29 mouse cellular contexts compared by ENCODE assay signal in genomic region chr5:114299883-114300610, GRCm38 (mm10). TPM values are rescaled to one million over a fixed set of nuclear protein-coding genes. Genes with fewer than 3 reads are reported as not detected.
DNase-seq lines count a peak whose midpoint lies in the region; ATAC-seq lines count a peak whose summit lies in the region.
"Had no signal": no experiment of that assay in that cellular context is flagged by ENCODE, and none has a peak within 500 bp of the region (broad histone marks: within the 10 kb centered on the region; RNA-seq: fewer than 3 reads in every experiment).

No protein-coding gene starts in this region.

- H3K9ac ChIP-seq in forebrain, embryonic 11.5 days (ENCODE audit: low read length): no peak overlapping the region
- H3K9ac ChIP-seq in forebrain, embryonic 15.5 days (replicated peaks): no peak overlapping the region
- no peak overlapping the region for H3K9ac ChIP-seq in hindbrain, embryonic 15.5 days
- H3K9ac ChIP-seq in hindbrain, embryonic 16.5 days (ENCODE audit: low read depth, low read length): no peak overlapping the region
- no peak overlapping the region for H3K9ac ChIP-seq in neural tube, embryonic 13.5 days
- H3K9ac ChIP-seq: heart, embryonic 13.5 days; limb, embryonic 15.5 days; liver, embryonic 13.5 days had no signal

- no peaks in the 10 kb centered on the region for H3K36me3 ChIP-seq in forebrain, embryonic 11.5 days (ENCODE audit: control insufficient read depth, insufficient read depth, low read length)
- H3K36me3 ChIP-seq in forebrain, embryonic 15.5 days: no peaks in the 10 kb centered on the region
- H3K36me3 ChIP-seq in hindbrain, embryonic 15.5 days: no peaks in the 10 kb centered on the region
- H3K36me3 ChIP-seq in hindbrain, embryonic 16.5 days (ENCODE audit: control insufficient read depth, insufficient read depth, low read length): no peaks in the 10 kb centered on the region
- no peaks in the 10 kb centered on the region for H3K36me3 ChIP-seq in neural tube, embryonic 13.5 days
- H3K36me3 ChIP-seq: heart, embryonic 13.5 days; limb, embryonic 10.5 days; limb, embryonic 15.5 days; liver, embryonic 13.5 days had no signal

- H3K4me2 ChIP-seq in forebrain, embryonic 11.5 days (ENCODE audit: low read depth, low read length, severe bottlenecking): peak overlapping the region; percentile 21; the same call in 1 of the 2 replicates
- H3K4me2 ChIP-seq in forebrain, embryonic 15.5 days (replicated peaks): no peak overlapping the region
- H3K4me2 ChIP-seq in hindbrain, embryonic 15.5 days: 0 out of 2 replicates have a peak overlapping the region, but pooled peaks have one; percentile 10
- no peak overlapping the region for H3K4me2 ChIP-seq in hindbrain, embryonic 16.5 days (ENCODE audit: low read length)
- H3K4me2 ChIP-seq in neural tube, embryonic 13.5 days: peak overlapping the region; percentile 22
- H3K4me2 ChIP-seq: heart, embryonic 13.5 days; limb, embryonic 15.5 days; liver, embryonic 13.5 days had no signal

- peaks cover 8% of the 10 kb centered on the region; the same call in 1 of the 2 replicates for H3K4me1 ChIP-seq in forebrain, embryonic 11.5 days (replicated peaks; ENCODE audit: control insufficient read depth, insufficient read depth, low read length)
- peaks cover 35% of the 10 kb centered on the region for H3K4me1 ChIP-seq in forebrain, embryonic 15.5 days
- H3K4me1 ChIP-seq in hindbrain, embryonic 15.5 days (replicated peaks): peaks cover 29% of the 10 kb centered on the region
- H3K4me1 ChIP-seq in hindbrain, embryonic 16.5 days (ENCODE audit: control insufficient read depth, insufficient read depth, low read depth, low read length): peaks cover 11% of the 10 kb centered on the region
- peaks cover 39% of the 10 kb centered on the region for H3K4me1 ChIP-seq in neural tube, embryonic 13.5 days (replicated peaks)

- WGBS in forebrain, embryonic 11.5 days: 58% methylated on average over 24 of the region's 24 CpGs
- 46% methylated on average over 24 of the region's 24 CpGs for WGBS in forebrain, embryonic 15.5 days
- 42% methylated on average over 24 of the region's 24 CpGs for WGBS in hindbrain, embryonic 15.5 days
- 52% methylated on average over 24 of the region's 24 CpGs for WGBS in hindbrain, embryonic 16.5 days
- WGBS in neural tube, embryonic 13.5 days: 44% methylated on average over 24 of the region's 24 CpGs

- H3K27ac ChIP-seq in forebrain, embryonic 11.5 days (ENCODE audit: low read depth, low read length): no peak overlapping the region
- H3K27ac ChIP-seq in forebrain, embryonic 15.5 days (replicated peaks): no peak overlapping the region
- H3K27ac ChIP-seq in hindbrain, embryonic 15.5 days (replicated peaks): no peak overlapping the region
- no peak overlapping the region for H3K27ac ChIP-seq in hindbrain, embryonic 16.5 days (ENCODE audit: low read depth, low read length)
- H3K27ac ChIP-seq in neural tube, embryonic 13.5 days (replicated peaks): no peak overlapping the region
- H3K27ac ChIP-seq: heart, embryonic 13.5 days; limb, embryonic 15.5 days; liver, embryonic 13.5 days had no signal

- peaks cover 9% of the 10 kb centered on the region for H3K27me3 ChIP-seq in forebrain, embryonic 11.5 days (ENCODE audit: control insufficient read depth, insufficient read depth, low read length)
- H3K27me3 ChIP-seq in forebrain, embryonic 15.5 days: peaks cover 10% of the 10 kb centered on the region; the same call in 1 of the 2 replicates
- H3K27me3 ChIP-seq in hindbrain, embryonic 15.5 days: peaks cover 32% of the 10 kb centered on the region
- peaks cover 16% of the 10 kb centered on the region for H3K27me3 ChIP-seq in hindbrain, embryonic 16.5 days (replicated peaks; ENCODE audit: control insufficient read depth, insufficient read depth, low read length)
- H3K27me3 ChIP-seq in neural tube, embryonic 13.5 days: peaks cover 83% of the 10 kb centered on the region
- H3K27me3 ChIP-seq: limb, embryonic 15.5 days had no signal

- no peak for ATAC-seq in forebrain, embryonic 11.5 days (replicated peaks; ENCODE audit: low FRiP score)
- ATAC-seq in forebrain, embryonic 15.5 days (replicated peaks): no peak
- no peak for ATAC-seq in hindbrain, embryonic 15.5 days (ENCODE audit: low FRiP score, low read depth)
- no peak for ATAC-seq in hindbrain, embryonic 16.5 days
- no peak for ATAC-seq in neural tube, embryonic 13.5 days (ENCODE audit: low read depth)
- ATAC-seq: CD4-positive, CD25-positive, alpha-beta regulatory T cell, adult 4 months; inflammation-experienced regulatory T-cells, adult 6 months; lung, postnatal 0 days had no signal

- DNase-seq in forebrain, embryonic 11.5 days (ENCODE audit: low spot score): no peak
- DNase-seq in neural tube, embryonic 10.5 days (ENCODE audit: extremely low spot score, low spot score): no peak
- no peak for DNase-seq in urinary bladder, adult 18-20 months (ENCODE audit: low spot score in 2 of 2)
- DNase-seq: adrenal gland, postnatal 14 days; cerebellum, adult 11 months; cerebellum, adult 9-10 months; cerebellum, postnatal 36 days; gastrocnemius, postnatal 10 days; heart, postnatal 10 days; kidney, adult 11 months; kidney, postnatal 14 days; layer of hippocampus, adult 9-11 months; liver, embryonic 13.5 days; lung, adult 18-20 months; lung, postnatal 4 days; thymus, adult 2 months; thymus, postnatal 36 days had no signal

- no peak overlapping the region for H3K4me3 ChIP-seq in forebrain, embryonic 11.5 days (ENCODE audit: low read depth, low read length)
- H3K4me3 ChIP-seq in forebrain, embryonic 15.5 days: no peak overlapping the region
- H3K4me3 ChIP-seq in hindbrain, embryonic 15.5 days: no peak overlapping the region
- no peak overlapping the region for H3K4me3 ChIP-seq in hindbrain, embryonic 16.5 days (ENCODE audit: low read length)
- no peak overlapping the region for H3K4me3 ChIP-seq in neural tube, embryonic 13.5 days
- H3K4me3 ChIP-seq: heart, embryonic 13.5 days; limb, embryonic 10.5 days; limb, embryonic 15.5 days; liver, embryonic 13.5 days; megakaryocyte, embryonic 14.5 days had no signal

- no peaks in the 10 kb centered on the region for H3K9me3 ChIP-seq in forebrain, embryonic 11.5 days (ENCODE audit: control insufficient read depth, low read length)
- no peaks in the 10 kb centered on the region for H3K9me3 ChIP-seq in forebrain, embryonic 15.5 days
- no peaks in the 10 kb centered on the region for H3K9me3 ChIP-seq in hindbrain, embryonic 15.5 days
- H3K9me3 ChIP-seq in hindbrain, embryonic 16.5 days (ENCODE audit: control insufficient read depth, low read length): no peaks in the 10 kb centered on the region
- no peaks in the 10 kb centered on the region for H3K9me3 ChIP-seq in neural tube, embryonic 13.5 days
- H3K9me3 ChIP-seq: heart, embryonic 13.5 days; limb, embryonic 10.5 days; limb, embryonic 15.5 days; liver, embryonic 13.5 days; megakaryocyte, embryonic 14.5 days had no signal

RNA-seq across cellular contexts. Expression of gene Myo1h, which starts 11.1 kb away (rescaled TPM):
- polyA plus RNA-seq in forebrain, embryonic 11.5 days (2014; fragmentation: Nextera tagmentation; extraction: Ambion mirVana): 0.91 and 0.97 TPM in 2 replicates
- 0.57 and 0.80 TPM in 2 replicates for polyA plus RNA-seq in forebrain, embryonic 15.5 days (2015; fragmentation: Nextera tagmentation; extraction: Ambion mirVana)
- polyA plus RNA-seq in hindbrain, embryonic 15.5 days (2015; fragmentation: Nextera tagmentation; extraction: Ambion mirVana): 0.60 and 0.64 TPM in 2 replicates
- 0.85 and 1.0 TPM in 2 replicates for polyA plus RNA-seq in hindbrain, embryonic 16.5 days (2015; fragmentation: Nextera tagmentation; extraction: Ambion mirVana)
- polyA plus RNA-seq in neural tube, embryonic 13.5 days (2015; fragmentation: Nextera tagmentation; extraction: Ambion mirVana): 0.38 and 0.59 TPM in 2 replicates

RNA-seq across cellular contexts. Expression of gene Foxn4, which starts 26.4 kb away (rescaled TPM):
- polyA plus RNA-seq in forebrain, embryonic 11.5 days (2014; fragmentation: Nextera tagmentation; extraction: Ambion mirVana): 0.25 and 0.60 TPM in 2 replicates
- 0.11 and 0.56 TPM in 2 replicates for polyA plus RNA-seq in forebrain, embryonic 15.5 days (2015; fragmentation: Nextera tagmentation; extraction: Ambion mirVana)
- 0.12 and 0.73 TPM in 2 replicates for polyA plus RNA-seq in hindbrain, embryonic 15.5 days (2015; fragmentation: Nextera tagmentation; extraction: Ambion mirVana)
- polyA plus RNA-seq in hindbrain, embryonic 16.5 days (2015; fragmentation: Nextera tagmentation; extraction: Ambion mirVana): 0.11 and 0.29 TPM in 2 replicates
- polyA plus RNA-seq in neural tube, embryonic 13.5 days (2015; fragmentation: Nextera tagmentation; extraction: Ambion mirVana): 0.25 and 0.32 TPM in 2 replicates
- polyA plus RNA-seq: CD4-positive, CD25-positive, alpha-beta regulatory T cell, adult 4 months; heart, embryonic 13.5 days; inflammation-experienced regulatory T-cells, adult 6 months; kidney, embryonic 14.5 days; limb, embryonic 10.5 days; limb, embryonic 15.5 days; liver, embryonic 13.5 days had no signal

Comparison
In these comparisons a context has a peak if more than half of its experiments do, and no peak if none do; other contexts are left out.
1. H3K4me2 ChIP-seq: peak in forebrain, embryonic 11.5 days (single experiment), hindbrain, embryonic 15.5 days (single experiment) and neural tube, embryonic 13.5 days (single experiment); none in forebrain, embryonic 15.5 days (single experiment) and hindbrain, embryonic 16.5 days (single experiment).